ENCODE assay signal across 17 mouse cellular contexts in genomic region chr5:35923448-35923847, GRCm38 (mm10). TPM values are rescaled to one million over a fixed set of nuclear protein-coding genes. Genes with fewer than 3 reads are reported as not detected.
DNase-seq lines count a peak whose midpoint lies in the region; ATAC-seq and TF ChIP-seq lines count a peak whose summit lies in the region.
"Had no signal": no experiment of that assay in that cellular context is flagged by ENCODE, and none has a peak within 500 bp of the region (broad histone marks: within the 10 kb centered on the region; RNA-seq: fewer than 3 reads in every experiment).

No protein-coding gene starts in this region.

- no peak overlapping the region for H3ac ChIP-seq in myocyte (ENCODE audit: control insufficient read depth, insufficient read length)

- WGBS in heart, embryonic 12.5 days, result 58% methylated on average over 6 of the region's 6 CpGs
- WGBS in lung, embryonic 14.5 days, result 75% methylated on average over 6 of the region's 6 CpGs

- no peaks in the 10 kb centered on the region for H3K9me3 ChIP-seq in heart, embryonic 12.5 days (replicated peaks)
- no peaks in the 10 kb centered on the region for H3K9me3 ChIP-seq in lung, embryonic 14.5 days (ENCODE audit: low read depth, low read length)
- H3K9me3 ChIP-seq: midbrain, embryonic 15.5 days had no signal

- peaks cover 99% of the 10 kb centered on the region for H3K79me2 ChIP-seq in myocyte (ENCODE audit: control insufficient read depth, insufficient read depth)

- TF ChIP-seq CTCF in lung, embryonic 14.5 days (IDR thresholded peaks at IDR 0.05; ENCODE audit: low read depth), result no peak

- no peaks in the 10 kb centered on the region for H3K36me3 ChIP-seq in heart, embryonic 12.5 days
- H3K36me3 ChIP-seq in lung, embryonic 14.5 days (ENCODE audit: insufficient read depth), result no peaks in the 10 kb centered on the region
- no peaks in the 10 kb centered on the region for H3K36me3 ChIP-seq in myocyte (ENCODE audit: control insufficient read depth, insufficient read depth)
- H3K36me3 ChIP-seq: midbrain, embryonic 15.5 days had no signal

- peak overlapping the region; percentile 60; the same call in 1 of the 2 replicates for H3K4me2 ChIP-seq in heart, embryonic 12.5 days
- H3K4me2 ChIP-seq in lung, embryonic 14.5 days, result no peak overlapping the region
- H3K4me2 ChIP-seq in myocyte (ENCODE audit: low read depth), result peak overlapping the region; percentile 55
- H3K4me2 ChIP-seq: midbrain, embryonic 15.5 days had no signal

- H3K9ac ChIP-seq in heart, embryonic 12.5 days, result no peak overlapping the region
- no peak overlapping the region for H3K9ac ChIP-seq in lung, embryonic 14.5 days
- H3K9ac ChIP-seq: midbrain, embryonic 15.5 days had no signal

- no peak for TF ChIP-seq POLR2A in myocyte (IDR thresholded peaks at IDR 0.05; ENCODE audit: insufficient read length, low read depth)

- no peak for ATAC-seq in heart, embryonic 12.5 days (ENCODE audit: insufficient number of reproducible peaks, low FRiP score)
- no peak for ATAC-seq in lung, embryonic 14.5 days (ENCODE audit: insufficient read depth)
- ATAC-seq: forebrain, embryonic 16.5 days; midbrain, embryonic 15.5 days had no signal

- no peaks in the 10 kb centered on the region for H3K27me3 ChIP-seq in heart, embryonic 12.5 days (replicated peaks)
- H3K27me3 ChIP-seq in lung, embryonic 14.5 days (ENCODE audit: insufficient read depth, low read length), result no peaks in the 10 kb centered on the region
- H3K27me3 ChIP-seq in myocyte (ENCODE audit: control insufficient read depth, insufficient read depth, insufficient read length), result no peaks in the 10 kb centered on the region
- H3K27me3 ChIP-seq: midbrain, embryonic 15.5 days had no signal

- peaks cover 93% of the 10 kb centered on the region for H3K4me1 ChIP-seq in heart, embryonic 12.5 days (replicated peaks)
- H3K4me1 ChIP-seq in lung, embryonic 14.5 days (ENCODE audit: insufficient read depth), result peaks cover 64% of the 10 kb centered on the region

- H3K4me3 ChIP-seq in heart, embryonic 12.5 days, result no peak overlapping the region
- no peak overlapping the region for H3K4me3 ChIP-seq in lung, embryonic 14.5 days (ENCODE audit: low read depth, low read length)
- no peak overlapping the region for H3K4me3 ChIP-seq in myocyte
- H3K4me3 ChIP-seq: midbrain, embryonic 15.5 days had no signal

- no peak for DNase-seq in heart, postnatal 4 days
- DNase-seq in lung, embryonic 14.5 days, result peak; percentile 38
- DNase-seq in lung, postnatal 36 days, result no peak
- DNase-seq in adipocyte (ENCODE audit: low spot score), result peak; percentile 48
- DNase-seq in T-cell, adult 2 months (ENCODE audit: low spot score), result no peak
- DNase-seq: adrenal gland, postnatal 10 days; cerebellum, adult 18-20 months; cerebellum, postnatal 36 days; layer of hippocampus, postnatal 36 days; left cerebral cortex, postnatal 4 days; lung, adult 2 months; right cerebral cortex, adult 18-20 months; thymus, adult 18-20 months had no signal

- peak overlapping the region; percentile 100 for H3K27ac ChIP-seq in heart, embryonic 12.5 days (ENCODE audit: poor library complexity, severe bottlenecking)
- 0 out of 2 replicates have a peak overlapping the region, but pooled peaks have one; percentile 16 for H3K27ac ChIP-seq in lung, embryonic 14.5 days (ENCODE audit: low read depth)
- H3K27ac ChIP-seq: midbrain, embryonic 15.5 days had no signal

TF ChIP-seq in myocyte, 11 proteins besides CTCF, POLR2A, EP300 and RAD21:
- TF ChIP-seq MAX (IDR thresholded peaks at IDR 0.05; ENCODE audit: low read depth) (no peak), USF1 (IDR thresholded peaks at IDR 0.05; ENCODE audit: low read depth) (peak; percentile 81)
TF ChIP-seq in myocyte: peak in this region for 1.

RNA-seq across cellular contexts. Expression of gene Afap1, which starts 30.3 kb away (rescaled TPM):
- 30.5 and 33.1 TPM in 2 replicates for polyA plus RNA-seq in heart, embryonic 12.5 days (2016; fragmentation: Nextera tagmentation; extraction: Ambion mirVana)
- 10 to 100 TPM; 45.2 to 45.9 TPM for total RNA-seq in heart, postnatal 4 days (2021)
- polyA plus RNA-seq in lung, embryonic 14.5 days (2014; fragmentation: Nextera tagmentation; extraction: Ambion mirVana), result 19.4 and 19.7 TPM in 2 replicates
- polyA plus RNA-seq in myocyte (2012; fragmentation: generic; extraction: Trizol), result 12.4 TPM

Comparison
In these comparisons a context has a peak if more than half of its experiments do, and no peak if none do; other contexts are left out.
1. DNase-seq: peak in lung, embryonic 14.5 days (single experiment) and adipocyte (single experiment); none in heart, postnatal 4 days (single experiment), lung, postnatal 36 days (single experiment) and T-cell, adult 2 months (single experiment).